Mouse (Mus musculus) Muller cell, postnatal 12 days (primary cell): Measurements from ENCODE around the gene Pbx3.

ENCODE experiments used
- DNase-seq: peaks from one replicate; pipeline ENCODE4 v3.0.0-alpha.2; 2015; ENCODE audit errors: inconsistent ontology term

Pbx3 gene

DNA sequence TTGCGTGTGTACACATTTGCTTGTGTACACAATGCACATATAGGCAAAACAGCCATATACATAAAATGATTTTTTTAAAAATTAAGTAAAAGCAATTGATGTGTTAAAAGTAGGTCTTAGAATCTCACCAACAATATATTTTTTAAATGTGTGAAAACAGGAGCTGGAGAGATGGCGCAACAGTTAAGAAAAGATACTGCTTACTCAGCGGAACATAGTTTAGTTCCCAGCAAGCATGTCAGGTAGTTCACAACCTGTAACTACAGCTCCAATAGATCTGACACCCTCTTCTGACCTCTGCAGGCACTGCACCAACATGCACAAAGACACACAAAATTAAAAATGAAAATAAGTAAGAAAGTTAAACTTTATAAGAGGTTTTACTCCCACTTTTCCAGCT, 74.7 kb downstream of the Pbx3 start:
- DNase-seq = no peak

DNA sequence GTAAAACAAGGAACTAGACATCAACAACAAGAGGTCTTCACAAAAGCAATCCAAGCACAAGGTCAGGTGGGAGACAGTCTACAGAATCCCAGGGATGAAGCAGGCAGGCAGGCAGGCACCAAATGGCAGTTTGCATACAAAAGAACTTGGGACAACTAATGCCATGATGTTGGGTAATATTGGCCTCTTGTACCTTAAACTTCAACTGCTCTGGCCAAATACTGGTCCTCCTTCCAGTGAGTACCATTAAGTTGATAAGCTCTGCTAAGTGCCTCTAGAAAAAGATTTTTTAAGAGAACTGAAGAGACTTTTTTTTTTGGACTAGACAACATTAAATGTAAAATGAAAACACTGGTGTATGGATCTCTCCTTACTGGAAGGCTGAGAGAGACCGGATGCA, 83.2 kb downstream of the Pbx3 start:
- no peak for DNase-seq

DNA sequence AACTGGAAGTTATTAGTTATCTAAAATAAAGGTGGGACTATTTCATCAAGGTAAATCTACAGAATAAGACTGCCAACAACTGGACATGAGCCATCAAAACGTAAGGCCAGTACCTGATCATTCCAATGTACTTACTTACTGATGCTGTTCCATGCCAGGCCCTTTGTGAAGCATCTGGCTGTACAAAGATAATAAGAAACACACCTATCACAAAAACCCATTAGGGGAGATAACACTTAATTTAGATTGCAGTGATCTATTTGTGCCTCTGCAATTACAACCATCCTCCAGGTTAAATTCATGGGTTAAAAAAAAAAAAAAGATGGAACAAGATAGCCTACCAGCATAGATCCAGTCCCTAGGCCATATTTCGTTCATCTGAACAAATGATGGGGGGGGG, 88.7 kb downstream of the Pbx3 start:
- DNase-seq = no peak

DNA sequence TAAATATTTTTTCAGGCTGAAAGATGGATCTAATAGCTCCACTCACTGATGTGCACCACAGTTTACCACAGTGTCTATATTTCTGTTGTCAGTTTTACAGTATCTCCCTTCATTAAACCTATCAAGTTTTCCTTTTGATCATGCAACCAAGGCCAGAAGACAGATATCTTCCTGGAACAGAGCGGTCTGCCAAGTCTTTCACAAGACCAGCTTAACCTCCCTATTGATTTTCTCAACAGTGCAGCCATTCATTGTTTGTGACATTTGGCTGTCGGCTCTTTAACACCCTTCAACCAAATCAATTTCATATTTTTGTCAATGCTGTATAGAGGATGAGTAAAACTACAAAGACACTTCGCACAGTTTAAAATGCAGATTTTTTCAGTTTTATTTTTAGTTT, 91.9 kb downstream of the Pbx3 start:
- DNase-seq = no peak

DNA sequence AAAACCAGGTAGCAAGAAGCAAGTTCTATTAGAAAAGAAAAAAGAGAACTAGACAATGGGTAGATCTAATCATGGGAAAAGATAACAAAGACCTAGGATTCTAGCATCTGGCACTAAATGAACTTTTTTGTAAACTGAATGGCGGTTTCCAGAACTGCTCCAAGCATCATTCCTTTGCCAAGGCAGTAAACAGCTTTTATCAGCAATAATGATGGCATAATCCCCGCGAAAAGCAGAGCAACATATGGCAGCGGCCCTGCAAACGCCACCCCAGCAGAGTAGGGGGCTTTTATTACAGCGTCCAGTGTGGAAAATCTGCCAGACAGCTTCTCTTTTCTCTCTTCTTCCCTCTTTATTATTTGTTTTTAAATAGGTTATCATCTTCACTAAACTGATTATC, 93.2 kb downstream of the Pbx3 start:
- DNase-seq = no peak

DNA sequence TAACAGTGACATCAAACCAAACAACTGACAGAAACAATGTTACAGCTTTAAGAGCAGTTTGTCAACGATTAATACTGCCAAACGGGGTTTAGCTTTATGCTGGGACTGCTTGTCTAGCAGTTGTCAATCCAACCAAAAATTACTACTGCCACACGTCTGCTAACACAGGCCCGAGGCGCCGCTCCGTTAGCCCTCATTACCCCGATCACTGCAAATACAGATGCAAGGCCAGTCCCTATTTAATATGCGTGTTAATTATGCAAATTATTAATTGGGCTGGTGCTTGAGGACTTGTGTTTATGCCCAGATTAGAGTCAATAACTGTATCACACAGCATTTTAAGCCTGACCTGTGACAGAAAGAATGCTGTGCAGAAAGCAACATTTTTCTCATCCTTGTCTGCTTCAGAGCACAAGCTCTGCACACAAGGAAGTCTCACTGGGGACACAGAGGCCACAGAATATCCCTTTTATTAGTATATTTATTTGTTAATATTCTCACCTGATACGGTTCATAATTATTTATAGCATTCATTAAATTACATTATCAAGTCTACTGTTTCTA, 97.2 kb downstream of the Pbx3 start:
- no peak for DNase-seq

DNA sequence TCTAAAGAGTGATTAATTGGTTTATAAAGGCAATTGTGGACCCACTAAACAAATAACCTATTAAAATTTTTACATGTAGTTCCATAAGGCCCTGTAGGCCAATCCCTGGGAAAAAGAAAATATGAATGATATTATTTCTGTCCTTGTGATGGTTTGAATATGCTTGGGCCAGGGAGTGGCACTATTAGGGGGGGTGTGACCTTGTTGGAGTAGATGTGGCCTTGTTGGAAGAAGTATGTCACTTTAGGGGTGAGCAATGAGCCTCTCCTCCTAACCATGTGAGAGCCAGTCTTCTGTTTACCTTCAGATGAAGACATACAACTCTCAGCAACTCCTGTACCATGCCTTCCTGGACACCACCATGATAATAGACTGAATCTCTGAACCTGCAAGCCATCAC, 110.9 kb downstream of the Pbx3 start:
- no peak for DNase-seq

DNA sequence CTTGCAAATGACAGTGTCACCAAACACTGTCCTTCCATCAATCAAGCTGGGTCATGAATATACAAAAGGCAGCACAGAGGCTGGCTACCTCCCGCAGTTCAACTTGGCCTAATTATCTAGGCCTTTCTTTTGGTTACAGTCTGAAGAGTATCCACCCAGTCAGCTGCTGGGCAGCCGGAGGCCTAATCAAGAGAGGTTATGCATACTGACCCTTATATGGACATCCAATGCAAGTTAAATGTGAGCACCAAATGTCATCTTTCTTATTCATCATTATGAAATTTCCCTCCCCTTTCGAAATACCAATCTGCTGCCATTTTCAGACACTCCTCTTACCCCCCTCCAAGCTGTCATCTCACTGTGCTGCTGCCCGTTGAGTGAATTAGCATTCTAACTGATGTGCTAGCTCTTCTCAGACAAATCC, 112.3 kb downstream of the Pbx3 start:
- DNase-seq = peak; percentile 34

DNA sequence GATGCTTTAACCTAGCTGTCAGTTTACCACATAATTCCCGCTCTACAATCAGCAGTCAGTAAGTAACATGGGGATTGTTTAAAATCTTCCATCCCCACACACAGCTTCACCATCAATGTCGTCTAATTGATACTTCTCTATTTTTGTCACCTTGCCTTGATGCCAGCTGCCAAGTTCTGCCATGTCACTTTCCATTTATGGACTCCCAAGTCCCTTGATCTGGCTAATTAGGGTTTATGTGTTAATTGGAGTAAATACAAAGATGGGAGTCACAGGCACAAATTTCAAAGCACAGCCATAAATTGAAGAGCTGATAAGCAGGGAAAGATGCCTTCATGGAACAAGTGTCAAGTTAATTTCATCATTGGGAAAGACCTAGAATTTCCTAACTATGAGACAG, 114.7 kb downstream of the Pbx3 start:
- no peak for DNase-seq

DNA sequence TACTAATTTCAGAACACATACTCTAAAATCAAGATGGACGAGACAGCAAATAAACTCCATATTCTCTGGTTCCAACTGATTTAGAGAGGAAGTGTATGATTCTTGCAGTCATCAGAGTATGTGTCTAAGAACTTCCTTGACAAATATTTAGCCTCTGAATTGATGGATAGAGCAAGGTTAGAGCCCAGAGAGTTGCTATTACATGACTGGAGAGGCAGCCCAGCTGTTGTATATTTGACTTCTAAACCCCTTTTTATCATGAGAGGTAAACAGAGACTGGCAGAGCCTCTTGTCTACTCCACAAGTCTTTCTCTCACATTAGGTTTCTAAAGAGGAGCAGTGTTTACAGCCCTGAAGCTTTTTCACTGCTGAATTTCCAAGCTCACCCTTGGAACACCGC, 115.3 kb downstream of the Pbx3 start:
- DNase-seq = no peak

DNA sequence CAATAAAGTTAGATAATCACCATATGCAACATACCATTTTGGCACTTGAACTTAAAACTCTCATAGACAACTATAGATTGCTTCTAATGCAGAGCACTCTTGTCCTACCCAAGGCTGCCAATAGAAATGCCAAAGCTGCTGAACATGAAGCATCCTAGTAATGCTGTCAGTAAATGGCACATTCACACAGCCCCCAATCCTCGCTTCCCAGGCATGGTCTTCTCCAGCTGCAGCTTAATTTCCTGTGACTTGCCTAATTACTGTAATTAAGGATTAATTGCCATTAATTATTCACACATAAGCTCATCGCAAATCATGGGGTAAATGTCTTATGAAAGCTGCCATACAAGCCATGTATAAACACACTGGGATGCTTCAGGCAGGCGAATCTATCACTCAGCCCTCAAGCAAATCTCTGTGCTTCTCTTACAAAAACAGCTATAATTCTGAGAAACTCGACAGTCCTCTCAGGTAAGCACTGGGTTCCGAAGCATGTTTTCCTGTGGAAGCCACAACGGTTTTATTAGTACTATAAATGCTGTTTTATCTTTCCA, 116.9 kb downstream of the Pbx3 start:
- DNase-seq = peak; percentile 27

DNA sequence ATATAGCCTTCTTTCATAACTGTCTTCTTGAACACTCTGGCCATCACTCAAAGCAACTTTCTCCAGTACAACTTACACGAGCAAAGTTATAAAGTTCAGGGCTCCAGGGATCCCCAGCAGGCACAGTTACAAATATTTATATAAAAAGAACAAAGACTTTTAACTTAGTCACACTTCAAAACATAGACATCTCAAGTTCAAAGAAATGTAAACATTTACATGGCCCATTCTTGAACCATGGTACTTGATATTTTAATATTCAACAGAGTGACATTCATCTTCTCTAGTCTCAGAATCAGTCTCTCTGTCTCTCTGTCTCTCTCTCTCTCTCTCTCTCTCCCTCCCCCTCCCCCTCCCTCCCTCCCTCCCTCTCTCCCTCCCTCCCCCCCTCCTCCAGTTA, 119.3 kb downstream of the Pbx3 start:
- DNase-seq = no peak

DNA sequence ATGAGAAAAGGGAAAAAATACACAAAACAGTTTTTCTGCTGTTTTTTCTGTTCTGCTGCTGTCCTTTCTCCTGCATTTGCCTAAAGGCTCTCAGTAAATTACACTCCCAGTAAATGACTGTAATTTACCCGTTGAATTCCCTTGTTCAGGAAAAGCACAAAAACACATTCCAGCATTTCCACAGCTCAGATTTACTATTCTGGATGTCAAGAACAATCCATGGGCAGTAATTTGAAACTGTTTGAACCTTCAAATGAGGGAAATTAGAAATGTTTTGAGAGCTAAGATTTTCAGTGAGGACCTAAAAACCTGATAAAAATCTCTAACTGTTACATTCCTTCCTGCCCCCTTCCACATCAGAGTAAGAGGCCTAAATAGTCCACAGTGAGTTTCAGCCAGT, 119.8 kb downstream of the Pbx3 start:
- DNase-seq = no peak

DNA sequence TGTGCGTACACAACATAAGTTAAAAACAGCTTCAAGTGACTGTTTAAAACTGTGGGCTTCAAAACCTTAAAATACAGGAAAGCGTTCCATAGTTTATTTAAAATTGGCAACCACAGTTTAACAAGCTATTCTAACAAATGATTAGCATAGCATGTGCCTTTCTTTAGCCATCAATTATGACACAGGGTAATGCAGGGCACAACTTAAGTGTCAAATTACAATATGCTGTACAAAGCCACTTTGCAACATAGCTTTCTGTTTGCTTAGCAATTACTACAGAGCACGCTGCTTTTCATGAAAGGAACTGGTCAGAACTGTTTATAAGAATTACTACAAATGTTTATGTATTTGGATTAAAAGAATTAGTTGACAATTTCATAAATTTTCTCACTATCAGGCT, 120.7 kb downstream of the Pbx3 start:
- no peak for DNase-seq

DNA sequence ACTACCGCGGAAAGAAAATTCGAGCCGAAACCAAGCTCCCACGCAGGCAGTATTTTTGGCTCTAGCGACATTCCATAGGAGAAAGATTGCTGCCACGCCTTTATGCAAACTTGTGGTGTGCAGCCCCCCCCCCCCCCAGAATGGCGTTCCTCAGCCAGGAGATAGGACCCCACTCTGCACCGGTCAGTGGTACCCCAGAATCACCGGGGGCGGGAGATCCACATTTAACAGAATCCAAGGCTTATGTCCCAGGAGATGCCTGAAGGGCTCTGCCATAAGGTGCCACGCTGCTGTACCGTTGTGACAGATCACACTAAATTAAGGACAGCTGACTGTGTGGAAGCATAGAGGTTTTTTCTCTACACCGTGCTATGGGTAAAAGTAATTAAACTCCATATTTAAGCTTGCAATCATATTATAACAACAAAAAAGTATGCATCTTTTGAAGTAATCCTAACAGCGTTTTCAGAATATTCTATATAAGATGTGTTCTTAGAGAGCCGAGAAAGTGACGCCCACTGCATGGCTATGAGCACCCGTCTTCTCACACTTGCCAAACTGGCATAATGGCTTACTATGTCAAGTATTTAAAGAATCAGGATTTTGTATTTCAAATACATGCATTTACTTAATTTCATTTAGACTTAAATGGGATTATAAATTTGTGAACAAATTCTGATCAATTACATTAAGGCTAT, 122.8 kb downstream of the Pbx3 start:
- DNase-seq = no peak

DNA sequence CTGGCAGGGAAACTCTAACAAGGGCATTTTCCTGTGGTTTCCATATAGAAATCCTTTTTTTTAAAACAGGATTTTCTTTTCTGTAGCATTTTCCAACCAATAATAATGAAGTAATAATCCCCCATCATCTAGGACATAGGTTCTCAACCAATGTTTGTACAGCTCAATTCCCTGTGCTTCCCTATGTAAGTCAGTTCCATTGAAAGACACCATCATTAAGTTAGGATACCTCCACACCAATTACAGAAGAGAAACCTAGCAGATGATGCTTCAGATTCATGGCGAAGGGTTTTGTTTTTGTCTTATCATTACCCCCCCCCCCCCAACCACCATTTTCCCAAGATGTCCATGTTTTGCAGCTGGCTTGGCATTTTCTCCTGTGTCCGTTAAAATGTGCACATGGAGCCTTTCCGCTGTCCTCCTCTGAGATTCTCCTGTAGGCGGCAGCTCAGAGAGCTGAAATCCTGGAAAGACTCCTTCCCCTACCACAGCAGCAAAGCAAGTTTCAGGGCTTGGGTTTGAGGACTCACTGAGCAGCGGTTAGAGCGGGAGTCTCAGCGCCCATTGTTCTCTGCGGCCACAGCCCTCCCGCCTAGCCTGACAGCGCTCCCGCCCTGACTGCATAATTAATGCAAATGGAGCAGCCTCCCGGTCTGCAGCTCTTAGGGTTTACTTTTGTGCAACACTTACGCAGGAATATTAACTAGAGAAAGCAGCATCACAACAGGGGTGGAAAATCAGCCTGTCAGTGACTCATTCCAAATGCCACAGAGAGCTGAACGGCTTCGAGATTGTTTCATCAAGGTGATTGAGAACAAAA, 123.6 kb downstream of the Pbx3 start:
- peak; percentile 69 for DNase-seq

DNA sequence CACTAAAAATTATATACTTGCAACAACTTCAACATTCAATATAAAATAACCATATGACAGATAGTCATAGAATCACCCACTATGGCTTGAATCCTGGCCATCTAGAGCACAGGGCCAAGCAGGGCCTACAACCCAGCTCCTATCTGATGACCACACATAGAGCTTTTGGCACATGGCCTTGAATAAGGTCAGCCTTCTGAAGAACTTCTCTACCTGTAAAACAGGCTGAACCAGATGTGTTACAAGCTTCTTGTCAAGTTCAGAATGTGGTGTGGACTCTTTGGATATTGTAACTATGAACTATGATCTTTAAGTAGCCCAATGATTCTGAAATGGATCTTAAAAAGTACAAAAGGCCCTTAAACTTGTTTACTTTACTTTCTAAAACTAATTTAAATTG, 132.1 kb downstream of the Pbx3 start:
- no peak for DNase-seq

DNA sequence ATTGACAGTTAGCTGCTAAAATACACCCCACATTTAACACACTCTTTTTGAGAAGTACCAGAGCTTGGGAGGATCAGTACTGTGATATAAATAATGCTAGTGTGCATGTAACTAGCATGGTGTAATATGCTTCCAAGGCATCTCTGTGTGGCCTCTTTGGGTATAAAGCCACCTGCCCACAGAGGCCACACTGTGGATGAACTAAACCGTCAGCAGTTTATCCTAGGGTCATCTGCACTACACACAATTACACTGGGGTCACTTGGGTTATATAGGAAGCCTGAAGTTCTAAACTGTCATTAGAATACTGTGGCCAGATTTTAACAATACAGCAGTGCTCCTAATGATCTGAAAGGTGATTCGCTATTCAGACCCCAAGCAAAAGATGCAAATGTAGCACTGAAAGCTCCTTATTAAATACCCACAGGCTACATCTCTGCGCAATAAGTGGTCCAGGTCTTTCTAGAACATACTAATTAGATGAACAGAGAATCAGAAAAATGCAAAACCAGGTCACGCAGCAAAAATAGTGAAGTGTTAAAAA, 133.6 kb downstream of the Pbx3 start:
- DNase-seq = no peak

DNA sequence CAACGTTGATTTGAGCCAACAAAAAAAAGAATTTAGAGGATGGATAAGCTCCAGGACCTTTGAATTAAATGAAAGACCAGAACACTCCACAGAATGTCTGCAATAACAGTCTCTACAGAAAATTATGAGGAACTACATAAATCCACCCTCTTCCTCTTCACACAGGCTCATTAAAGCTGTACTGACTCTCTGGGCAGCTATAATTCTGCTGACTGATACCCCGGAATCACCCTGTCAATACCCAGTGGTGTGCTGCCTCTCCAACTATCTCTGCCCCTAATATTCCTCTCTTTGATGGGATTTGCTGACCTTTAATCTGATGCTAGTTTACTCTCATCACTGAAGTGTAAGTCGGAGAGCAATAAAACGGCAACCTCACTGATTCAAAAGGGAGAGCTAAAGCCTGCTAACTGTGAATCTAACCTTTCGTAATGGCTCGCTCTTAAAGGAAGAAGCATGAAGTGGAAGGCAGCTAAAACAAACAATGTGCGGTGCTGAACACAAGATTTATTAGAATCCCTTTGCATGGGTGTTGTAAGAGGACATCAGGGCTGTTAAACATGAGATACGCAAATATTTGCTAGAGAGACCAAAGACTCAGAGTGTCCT, 137.4 kb downstream of the Pbx3 start:
- no peak for DNase-seq

DNA sequence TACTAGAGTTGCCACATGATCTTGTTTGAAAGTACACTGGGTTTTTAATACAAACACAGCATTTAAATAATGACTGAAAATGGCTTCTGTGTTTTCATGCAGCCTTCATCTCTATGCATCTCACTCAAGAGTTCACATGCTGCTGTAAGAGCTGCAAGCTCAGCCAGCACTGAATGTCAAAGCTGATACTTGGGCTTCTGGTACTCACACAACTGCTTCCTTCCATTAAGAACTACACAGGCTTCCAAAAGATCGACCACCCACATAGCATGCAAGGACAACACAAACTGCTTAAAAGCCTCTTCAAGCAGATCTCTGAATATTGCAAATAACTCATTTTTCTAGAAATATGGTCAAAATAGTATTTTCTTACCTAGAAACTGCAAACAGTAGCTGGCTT, 138.7 kb downstream of the Pbx3 start:
- no peak for DNase-seq

DNA sequence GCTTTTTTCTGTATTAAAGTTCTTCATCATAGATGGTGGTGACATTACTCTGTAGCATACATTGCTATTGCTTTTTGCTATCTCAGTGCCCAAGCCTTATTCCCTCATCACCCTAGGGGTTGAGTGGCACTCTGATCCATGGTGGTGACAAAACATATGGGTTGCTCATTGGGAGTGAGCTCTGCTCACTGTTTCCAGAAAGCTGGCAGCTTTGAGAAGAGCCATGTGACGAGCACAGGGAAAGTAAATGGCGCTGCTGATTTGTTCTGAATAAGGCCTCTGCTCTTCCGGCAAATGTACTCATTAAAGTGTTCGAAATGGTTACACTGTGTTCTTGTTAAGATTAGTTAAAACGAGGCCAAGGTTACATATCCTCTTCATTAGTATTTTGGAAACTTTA, 139.7 kb downstream of the Pbx3 start:
- DNase-seq = no peak

DNA sequence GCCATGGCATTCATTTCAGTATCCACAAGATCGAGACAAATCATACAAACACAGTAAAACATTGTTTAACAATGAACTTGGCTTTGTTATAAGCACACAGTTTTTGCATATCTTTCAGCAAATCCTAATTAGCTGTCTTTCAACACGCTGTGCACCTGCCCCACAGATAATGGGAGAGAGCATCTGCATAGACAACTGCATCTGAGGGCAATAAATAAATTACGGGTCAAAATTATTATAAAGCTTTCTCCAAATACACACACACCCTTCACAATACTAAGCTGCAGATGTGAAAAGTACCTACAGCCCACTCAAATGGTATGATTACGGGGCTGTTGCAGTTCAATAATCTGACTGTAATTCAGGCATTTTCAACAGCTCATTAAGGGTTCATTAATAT, 145.3 kb downstream of the Pbx3 start:
- no peak for DNase-seq
